Mouse (Mus musculus) forebrain, embryonic 10.5 days (tissue): ENCODE measurements around the gene Itgb5. TPM values are rescaled to one million over a fixed set of nuclear protein-coding genes. Genes with fewer than 3 reads are reported as not detected.

Source experiments
- DNase-seq: peaks from one replicate; pipeline ENCODE4 v3.0.0-alpha.2; 2017; ENCODE audit warnings: low spot score; ENCODE audit errors: extremely low spot score
- H3K27ac ChIP-seq: fragments of 300-500 bp; sonication (generic); 2 replicates; pipeline ENCODE4 v1.5.1; 2016; ENCODE audit warnings: mild to moderate bottlenecking
- H3K27me3 ChIP-seq: fragments of 300-500 bp; sonication (generic); 2 replicates; pipeline ENCODE4 v1.6.1; 2016; ENCODE audit warnings: mild to moderate bottlenecking; ENCODE audit not compliant: poor library complexity, severe bottlenecking
- H3K36me3 ChIP-seq: fragments of 300-500 bp; sonication (generic); replicated peaks from 2 replicates; pipeline ENCODE4 v1.6.1; 2016; ENCODE audit warnings: mild to moderate bottlenecking, moderate library complexity
- H3K4me1 ChIP-seq: fragments of 300-500 bp; sonication (generic); 2 replicates; pipeline ENCODE4 v1.6.1; 2016
- H3K4me3 ChIP-seq: fragments of 300-500 bp; sonication (generic); 2 replicates; pipeline ENCODE4 v1.5.1; 2016; ENCODE audit warnings: mild to moderate bottlenecking, moderate library complexity
- H3K9me3 ChIP-seq: fragments of 300-500 bp; sonication (generic); 2 replicates; pipeline ENCODE4 v1.6.1; 2016; ENCODE audit warnings: mild to moderate bottlenecking, moderate library complexity
- WGBS: fragments of 180-500 bp; shearing (Covaris S2); methylation state at CpG from one replicate; pipeline ENCODE4 v1.1.7; 2016; 5-methylcytosine and 5-hydroxymethylcytosine counted together
- polyA plus RNA-seq: library from polyadenylated mRNA; unstranded; fragments of >200 nt; fragmentation: Nextera tagmentation; extraction: Ambion mirVana; gene quantifications from 2 replicates; pipeline ENCODE4 v1.2.1, GENCODE M21; 2016

The Itgb5 gene
- polyA plus RNA-seq, 1 experiment from 2014 or later: 10.6 TPM

DNA sequence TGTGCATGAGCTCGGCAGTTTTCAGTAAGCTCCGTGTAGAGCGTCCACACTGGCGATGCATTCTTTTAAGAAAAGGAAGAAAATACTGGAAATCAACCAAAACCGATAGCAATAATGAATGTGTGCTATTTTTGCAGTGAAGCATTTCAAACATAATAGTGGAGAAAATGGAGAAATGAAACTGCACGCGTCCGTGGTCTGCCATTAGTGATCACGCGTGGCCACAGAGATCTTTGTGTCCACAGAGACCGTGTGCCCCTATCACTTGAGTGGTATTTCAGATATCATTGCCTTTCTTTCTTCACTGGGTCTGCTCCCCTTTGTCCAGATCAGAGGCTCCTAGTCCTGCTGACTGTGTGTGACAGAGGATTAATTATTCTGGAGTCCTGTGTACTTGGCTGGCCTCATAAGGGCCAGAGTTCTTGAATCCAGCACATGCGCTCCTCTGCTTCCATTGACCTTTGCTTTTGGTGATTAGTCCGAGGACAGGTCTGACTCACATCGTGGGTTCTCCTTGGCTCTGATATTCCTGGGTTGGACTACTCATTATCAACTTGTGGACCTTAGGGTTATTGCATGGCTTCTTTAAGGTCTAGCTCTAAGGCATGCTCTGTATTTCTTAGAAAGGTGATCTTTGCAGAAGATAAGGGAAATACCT, 56.3 kb downstream of the Itgb5 start:
- Histone ChIP-seq H3K27ac (no peak overlapping the region), H3K4me1 (peaks cover 42% of the 10 kb centered on the region), H3K27me3 (no peaks in the 10 kb centered on the region), H3K36me3 (no peaks in the 10 kb centered on the region), H3K9me3 (no peaks in the 10 kb centered on the region), H3K4me3 (no peak overlapping the region)
- no peak for DNase-seq
- WGBS: 93% methylated on average over 14 of the region's 14 CpGs

DNA sequence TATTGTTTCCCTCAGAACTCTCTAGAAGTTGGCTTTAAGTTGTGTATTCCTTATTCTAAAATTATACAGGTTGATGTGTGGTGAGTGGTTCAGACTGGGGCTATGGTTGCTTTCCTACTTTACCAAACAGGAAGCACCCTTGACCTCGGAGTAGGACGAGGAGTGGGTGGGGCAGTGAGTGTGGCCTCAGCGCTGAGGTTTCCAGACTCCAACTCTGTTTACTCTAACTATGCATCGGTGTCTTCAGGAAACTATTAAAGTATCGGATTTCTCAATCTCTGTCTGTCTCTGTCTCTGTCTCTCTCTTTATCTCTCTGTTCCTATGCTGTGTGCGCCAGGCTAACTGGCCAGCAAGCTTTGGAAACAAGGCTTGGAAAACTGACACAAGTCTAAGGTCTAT, 57.2 kb downstream of the Itgb5 start:
- Histone ChIP-seq H3K27ac (no peak overlapping the region), H3K4me1 (peaks cover 50% of the 10 kb centered on the region), H3K27me3 (no peaks in the 10 kb centered on the region), H3K36me3 (no peaks in the 10 kb centered on the region), H3K9me3 (no peaks in the 10 kb centered on the region), H3K4me3 (no peak overlapping the region)
- WGBS: 62% methylated on average over 6 of the region's 6 CpGs
- no peak for DNase-seq

DNA sequence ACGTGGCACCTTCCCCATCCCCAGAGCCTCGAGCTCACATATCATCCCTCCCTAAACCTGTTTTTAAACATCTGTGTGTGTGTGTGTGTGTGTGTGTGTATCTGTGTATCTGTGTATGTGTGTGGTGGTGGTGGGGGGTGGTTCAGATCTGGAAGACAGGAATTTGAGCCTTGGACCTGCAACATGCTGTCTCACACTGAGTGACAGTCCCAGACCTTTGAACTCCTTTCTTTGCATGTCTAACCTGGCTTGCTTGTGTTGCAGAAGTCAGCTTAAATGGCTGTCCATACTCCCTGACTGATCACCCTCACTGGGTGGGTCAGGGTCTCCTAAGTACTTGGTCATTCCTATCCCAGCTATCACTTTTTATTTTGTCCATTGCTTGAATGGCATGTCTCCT, 58.5 kb downstream of the Itgb5 start:
- H3K36me3 ChIP-seq: no peaks in the 10 kb centered on the region
- H3K27ac ChIP-seq: no peak overlapping the region
- WGBS: 89% methylated on average over 2 of the region's 2 CpGs
- DNase-seq: no peak
- H3K27me3 ChIP-seq: no peaks in the 10 kb centered on the region
- no peaks in the 10 kb centered on the region for H3K9me3 ChIP-seq
- H3K4me1 ChIP-seq: peaks cover 55% of the 10 kb centered on the region
- H3K4me3 ChIP-seq: no peak overlapping the region

DNA sequence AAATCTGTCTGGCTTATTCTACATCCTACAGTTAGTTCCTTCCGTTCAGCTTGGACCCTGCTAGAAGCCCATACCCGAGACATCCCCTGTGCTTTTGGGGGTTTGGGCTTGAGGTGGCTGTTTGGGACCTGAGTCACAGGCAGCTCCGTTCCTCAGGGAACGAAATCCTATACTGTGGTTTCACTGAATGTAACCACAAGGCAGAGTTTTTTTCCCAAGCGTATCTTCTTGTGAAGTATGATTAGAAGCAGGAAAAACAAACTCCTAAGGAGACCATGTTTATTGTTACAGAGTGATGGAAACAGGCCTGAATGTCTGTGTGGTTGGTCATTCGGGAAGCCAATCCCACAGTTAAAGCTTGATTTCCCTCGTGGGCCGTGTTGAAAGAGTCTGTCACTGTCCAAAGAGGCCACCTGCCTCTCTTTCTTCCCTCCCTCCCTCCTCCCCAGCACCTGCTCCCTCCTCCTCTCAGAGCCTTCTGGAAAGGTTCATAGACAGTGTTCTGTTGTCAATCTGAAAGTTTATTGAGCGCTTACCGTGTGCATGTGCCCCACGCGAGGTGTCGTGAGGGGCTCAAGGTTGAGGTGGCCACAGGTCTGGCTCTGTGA, 59.6 kb downstream of the Itgb5 start:
- Histone ChIP-seq H3K27me3 (no peaks in the 10 kb centered on the region), H3K4me1 (peaks cover 44% of the 10 kb centered on the region), H3K36me3 (no peaks in the 10 kb centered on the region), H3K27ac (no peak overlapping the region), H3K4me3 (no peak overlapping the region), H3K9me3 (no peaks in the 10 kb centered on the region)
- no peak for DNase-seq
- 87% methylated on average over 13 of the region's 13 CpGs for WGBS

DNA sequence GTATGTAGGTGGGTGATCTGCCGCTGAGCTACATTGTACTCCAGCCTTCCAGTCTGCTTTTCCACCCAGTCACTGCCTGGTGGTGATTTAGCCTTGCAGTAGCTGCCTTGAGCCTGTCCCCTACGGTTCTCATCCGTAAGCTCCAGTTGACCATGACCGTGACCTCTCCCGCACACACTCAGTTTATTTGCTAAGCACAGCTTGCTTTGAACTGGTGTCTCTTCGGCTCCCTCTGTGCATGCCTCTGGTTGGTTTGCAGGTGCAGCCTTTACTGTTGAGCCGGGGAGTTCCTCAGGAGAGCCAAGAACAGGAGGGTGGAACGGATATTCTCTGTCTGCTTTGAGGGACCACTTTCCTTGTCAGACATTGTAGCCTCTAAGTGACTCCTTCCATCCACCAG, 61.6 kb downstream of the Itgb5 start:
- Histone ChIP-seq H3K27me3 (no peaks in the 10 kb centered on the region), H3K4me1 (peaks cover 51% of the 10 kb centered on the region), H3K27ac (0 out of 2 replicates have a peak overlapping the region, but pooled peaks have one; percentile 25), H3K9me3 (no peaks in the 10 kb centered on the region), H3K36me3 (no peaks in the 10 kb centered on the region), H3K4me3 (no peak overlapping the region)
- DNase-seq: no peak
- 74% methylated on average over 8 of the region's 8 CpGs for WGBS

DNA sequence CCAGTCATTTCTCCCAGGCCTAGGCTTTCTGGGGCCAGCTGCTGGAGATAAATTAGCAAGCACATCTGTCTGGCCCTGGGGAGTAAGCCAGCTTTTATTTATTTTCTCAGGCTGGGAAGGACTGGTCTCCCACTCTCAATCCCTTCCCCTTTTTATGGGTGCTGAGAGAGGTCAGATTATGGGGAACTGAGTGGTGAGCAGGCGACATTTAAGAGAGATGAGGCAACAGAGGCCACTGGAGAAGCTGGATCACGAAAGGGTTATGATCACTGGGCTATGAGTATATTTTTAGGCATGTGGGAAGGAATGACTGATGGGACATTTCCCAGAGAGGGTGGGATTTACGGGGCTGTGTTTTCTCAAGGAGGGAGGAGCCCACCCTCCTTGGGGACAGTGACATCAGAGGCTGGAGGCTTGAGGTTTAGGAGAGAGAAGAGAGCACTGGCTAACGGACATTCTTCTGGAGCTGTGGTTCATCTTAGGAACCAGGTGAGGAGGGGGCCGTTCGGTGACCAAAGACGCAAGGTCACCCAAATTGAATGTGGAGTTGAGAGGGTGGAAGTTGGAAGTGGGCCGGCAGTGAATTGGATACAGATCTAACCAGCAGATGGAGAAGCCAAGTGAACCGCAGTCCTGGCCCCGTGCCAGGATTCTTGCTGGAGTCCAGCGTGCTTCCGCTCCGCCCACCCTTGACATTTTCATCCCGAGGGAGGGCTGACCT, 62.3 kb downstream of the Itgb5 start:
- Histone ChIP-seq H3K36me3 (no peaks in the 10 kb centered on the region), H3K4me1 (peaks cover 45% of the 10 kb centered on the region), H3K9me3 (no peaks in the 10 kb centered on the region), H3K4me3 (no peak overlapping the region), H3K27ac (0 out of 2 replicates have a peak overlapping the region, but pooled peaks have one; percentile 25), H3K27me3 (no peaks in the 10 kb centered on the region)
- 82% methylated on average over 14 of the region's 14 CpGs for WGBS
- no peak for DNase-seq

DNA sequence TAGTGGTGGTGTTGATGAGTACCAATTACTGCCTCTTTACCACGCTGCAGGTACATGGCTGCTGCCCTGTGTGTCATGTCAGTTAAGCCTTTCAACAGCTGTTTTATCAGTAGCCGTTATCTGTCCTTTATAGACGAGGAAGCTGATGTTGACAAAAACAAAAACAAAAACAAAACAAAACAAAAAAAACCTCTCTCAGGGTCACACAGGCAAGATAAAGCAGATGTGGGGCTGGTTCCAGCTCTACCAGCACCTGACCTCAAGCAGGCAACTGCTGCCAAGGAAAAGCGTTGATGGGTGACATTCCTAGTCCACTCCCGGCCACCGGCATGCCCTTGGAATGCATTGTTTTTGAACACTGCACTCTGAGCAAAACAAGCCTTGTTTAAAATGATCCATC, 63.1 kb downstream of the Itgb5 start:
- Histone ChIP-seq H3K27me3 (no peaks in the 10 kb centered on the region), H3K4me3 (no peak overlapping the region), H3K4me1 (peaks cover 39% of the 10 kb centered on the region), H3K36me3 (no peaks in the 10 kb centered on the region), H3K27ac (no peak overlapping the region), H3K9me3 (no peaks in the 10 kb centered on the region)
- DNase-seq: no peak
- 76% methylated on average over 6 of the region's 6 CpGs for WGBS

DNA sequence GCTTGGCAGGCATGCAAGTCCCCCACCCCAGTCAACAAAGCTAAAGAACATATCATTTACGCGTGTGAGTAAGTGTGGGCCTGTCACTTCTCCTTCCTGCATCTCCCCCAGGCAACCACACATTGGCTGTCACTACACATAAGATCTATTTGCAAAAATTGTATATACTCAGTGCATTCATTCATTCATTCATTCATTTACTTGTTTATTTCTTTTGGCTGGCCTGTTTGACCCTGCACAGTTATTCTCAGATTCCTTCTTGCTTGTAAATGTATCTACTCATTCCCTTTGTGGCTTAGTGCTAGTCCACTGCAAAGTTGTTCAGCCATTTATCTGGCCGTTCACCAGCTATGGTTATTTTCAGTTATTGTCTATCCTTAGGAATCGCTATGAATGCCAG, 64.3 kb downstream of the Itgb5 start:
- H3K27ac ChIP-seq: no peak overlapping the region
- H3K4me1 ChIP-seq: peaks cover 39% of the 10 kb centered on the region
- H3K4me3 ChIP-seq: no peak overlapping the region
- 95% methylated on average over 4 of the region's 4 CpGs for WGBS
- no peaks in the 10 kb centered on the region for H3K36me3 ChIP-seq
- no peaks in the 10 kb centered on the region for H3K27me3 ChIP-seq
- no peak for DNase-seq
- no peaks in the 10 kb centered on the region for H3K9me3 ChIP-seq

DNA sequence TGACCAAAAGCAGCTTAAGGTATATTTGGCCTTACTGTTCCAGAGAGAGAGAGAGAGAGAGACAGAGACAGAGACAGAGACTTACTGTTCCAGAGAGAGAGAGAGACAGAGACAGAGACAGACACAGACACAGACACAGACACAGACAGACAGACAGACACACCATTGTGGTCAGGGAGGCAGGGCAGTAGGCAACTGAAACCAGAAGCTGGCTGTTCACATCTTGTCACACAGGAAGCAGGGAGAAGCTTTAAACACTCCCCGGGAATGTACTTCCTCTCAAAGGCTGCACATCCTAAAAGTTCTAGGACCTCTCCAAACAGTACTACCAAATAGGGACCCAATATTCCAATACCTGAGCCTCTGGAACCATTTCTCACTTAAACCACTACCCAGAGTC, 65.0 kb downstream of the Itgb5 start:
- Histone ChIP-seq H3K9me3 (no peaks in the 10 kb centered on the region), H3K36me3 (no peaks in the 10 kb centered on the region), H3K27ac (no peak overlapping the region), H3K4me1 (peaks cover 36% of the 10 kb centered on the region), H3K27me3 (no peaks in the 10 kb centered on the region), H3K4me3 (no peak overlapping the region)
- 83% methylated on average over 1 of the region's 1 CpGs for WGBS
- no peak for DNase-seq

DNA sequence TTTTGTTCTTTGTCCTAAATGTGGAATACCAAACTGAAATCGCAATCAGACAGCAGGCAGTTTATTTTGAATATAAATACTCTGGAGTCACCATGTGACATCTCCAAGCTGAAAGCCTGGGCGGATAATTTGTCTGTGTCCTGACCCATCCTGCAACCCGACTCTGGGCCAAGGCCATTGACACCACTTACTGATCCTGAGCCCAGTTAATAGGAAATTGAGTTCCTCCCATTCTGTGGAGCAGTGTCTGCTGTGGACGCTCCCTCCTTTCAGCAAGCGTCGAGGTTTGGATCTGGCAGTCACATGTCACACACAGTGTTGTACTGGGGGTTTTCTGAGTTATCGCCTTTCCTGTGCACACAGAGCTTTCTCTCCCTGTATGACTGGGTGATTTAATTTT, 66.2 kb downstream of the Itgb5 start:
- 81% methylated on average over 7 of the region's 7 CpGs for WGBS
- H3K4me1 ChIP-seq: peaks cover 29% of the 10 kb centered on the region
- H3K27ac ChIP-seq: no peak overlapping the region
- no peaks in the 10 kb centered on the region for H3K9me3 ChIP-seq
- H3K36me3 ChIP-seq: peaks cover 5% of the 10 kb centered on the region; the same call in 1 of the 2 replicates
- no peak for DNase-seq
- no peaks in the 10 kb centered on the region for H3K27me3 ChIP-seq
- no peak overlapping the region for H3K4me3 ChIP-seq

DNA sequence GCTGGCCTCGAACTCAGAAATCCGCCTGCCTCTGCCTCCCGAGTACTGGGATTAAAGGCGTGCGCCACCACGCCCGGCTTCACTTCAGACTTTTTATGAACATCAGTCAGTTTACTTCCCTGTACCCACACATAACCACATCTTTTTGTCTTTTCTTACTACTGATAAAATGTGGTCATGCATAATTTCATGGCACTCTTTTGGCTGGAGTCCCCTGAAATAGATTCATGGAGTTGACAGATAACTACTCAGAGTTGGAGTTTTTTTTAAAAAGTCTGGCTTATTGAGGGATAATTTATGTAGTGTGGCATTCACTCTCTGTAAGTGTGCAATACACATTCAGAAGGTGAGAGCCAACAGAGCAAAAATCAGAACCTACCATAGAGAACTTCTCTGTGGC, 67.3 kb downstream of the Itgb5 start:
- Histone ChIP-seq H3K27me3 (no peaks in the 10 kb centered on the region), H3K4me1 (peaks cover 20% of the 10 kb centered on the region), H3K4me3 (no peak overlapping the region), H3K9me3 (no peaks in the 10 kb centered on the region), H3K36me3 (peaks cover 5% of the 10 kb centered on the region; the same call in 1 of the 2 replicates), H3K27ac (no peak overlapping the region)
- no peak for DNase-seq
- 94% methylated on average over 7 of the region's 7 CpGs for WGBS

DNA sequence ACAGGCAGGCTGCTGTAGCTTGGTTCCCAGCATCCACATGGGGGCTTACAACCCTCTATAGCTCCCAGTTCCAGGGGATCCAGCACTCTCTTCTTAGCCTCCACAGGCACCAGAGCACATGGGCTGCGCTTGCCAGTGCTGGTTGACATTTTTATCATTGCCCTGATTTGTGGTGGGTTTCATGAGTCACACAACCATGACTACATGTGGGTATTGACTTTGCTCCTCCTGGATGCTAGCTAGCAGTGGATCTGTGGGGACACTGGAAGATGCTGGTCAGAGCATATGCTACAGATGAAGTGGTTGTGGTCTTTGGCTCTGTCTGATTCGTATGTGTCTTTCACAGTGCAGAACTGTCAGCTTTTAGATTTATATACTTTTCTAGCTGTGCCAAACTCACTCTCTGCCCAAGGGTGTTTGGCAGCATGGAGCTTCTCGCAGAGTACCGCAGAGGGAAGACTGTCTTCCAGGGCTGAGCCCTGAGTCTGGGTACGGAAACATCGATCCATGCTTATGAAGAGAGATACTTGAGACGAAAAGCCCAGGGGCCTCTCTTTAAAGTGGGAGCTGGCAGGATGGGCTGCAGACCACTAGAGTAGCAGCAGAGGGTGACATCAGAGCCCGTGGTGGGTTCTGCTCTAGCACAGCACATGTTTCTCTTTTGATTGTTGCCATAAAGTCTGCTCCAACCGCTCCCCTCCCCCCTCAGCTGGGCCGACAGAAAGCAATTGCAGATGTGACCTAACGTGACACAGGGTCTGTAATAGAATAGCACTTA, 74.4 kb downstream of the Itgb5 start:
- Histone ChIP-seq H3K4me1 (peaks cover 28% of the 10 kb centered on the region), H3K4me3 (no peak overlapping the region), H3K27me3 (no peaks in the 10 kb centered on the region), H3K36me3 (peaks cover 5% of the 10 kb centered on the region; the same call in 1 of the 2 replicates), H3K27ac (peak overlapping the region; percentile 78), H3K9me3 (no peaks in the 10 kb centered on the region)
- peak; percentile 50 for DNase-seq
- WGBS: 67% methylated on average over 11 of the region's 11 CpGs
